Mouse (Mus musculus): ENCODE measurements around the gene Hhat. TPM values are rescaled to one million over a fixed set of nuclear protein-coding genes. Genes with fewer than 3 reads are reported as not detected.
A peak's percentile ranks its signal among the peaks of the same experiment; 100 is the strongest.

Hhat gene
- polyA plus RNA-seq, 1 experiment from 2014 or later, result 3.5 TPM

- 0 out of 2 replicates have a peak overlapping the region, but pooled peaks have one; percentile 14 for H3K27ac ChIP-seq (replicated peaks)
- H3K4me1 ChIP-seq (replicated peaks), result peaks cover 3% of the 10 kb centered on the region
- H3K36me3 ChIP-seq, result no peaks in the 10 kb centered on the region
- WGBS, result 50% methylated on average over 10 of the region's 10 CpGs
- H3K4me2 ChIP-seq, result no peak overlapping the region
- H3K9me3 ChIP-seq, result no peaks in the 10 kb centered on the region
- no peak overlapping the region for H3K4me3 ChIP-seq
- H3K9ac ChIP-seq, result no peak overlapping the region
- ATAC-seq (ENCODE audit: low FRiP score, low read depth), result no peak
- H3K27me3 ChIP-seq, result no peaks in the 10 kb centered on the region
Observed at GRCm38 (mm10) chr1:192720156-192720555, 50.9 kb downstream of the Hhat start.

DNA sequence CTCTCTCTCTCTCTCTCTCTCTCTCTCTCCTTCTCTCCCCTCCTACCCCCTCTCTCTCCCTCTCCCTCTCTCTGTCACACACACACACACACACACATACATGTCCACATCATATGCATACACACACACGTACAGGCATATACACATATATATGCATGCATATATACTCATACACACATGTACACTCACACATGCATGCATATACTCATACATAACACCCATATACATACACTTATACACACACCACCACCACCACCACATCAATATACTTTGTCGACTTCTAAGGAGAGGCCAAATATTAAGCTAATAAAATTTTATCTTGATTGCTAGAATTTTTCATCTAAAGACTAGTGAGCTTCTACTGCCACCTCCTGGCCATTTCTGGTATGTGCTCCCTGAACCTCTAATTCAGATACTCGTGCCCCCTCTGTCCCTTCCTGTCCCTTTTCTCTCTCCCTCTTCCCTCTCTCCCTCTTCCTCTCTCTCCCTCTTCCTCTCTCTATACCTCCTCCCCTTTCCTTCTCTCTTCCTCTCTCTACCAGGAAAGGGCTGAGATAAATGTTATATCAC is 59.2 kb downstream of the Hhat start:
- no peak overlapping the region for H3K9ac ChIP-seq
- no peaks in the 10 kb centered on the region for H3K4me1 ChIP-seq (replicated peaks)
- no peak overlapping the region for H3K4me3 ChIP-seq
- H3K4me2 ChIP-seq, result no peak overlapping the region
- no peaks in the 10 kb centered on the region for H3K9me3 ChIP-seq
- WGBS, result 33% methylated on average over 3 of the region's 3 CpGs
- ATAC-seq (ENCODE audit: low FRiP score, low read depth), result no peak
- no peaks in the 10 kb centered on the region for H3K27me3 ChIP-seq
- no peak overlapping the region for H3K27ac ChIP-seq (replicated peaks)
- no peaks in the 10 kb centered on the region for H3K36me3 ChIP-seq

DNA sequence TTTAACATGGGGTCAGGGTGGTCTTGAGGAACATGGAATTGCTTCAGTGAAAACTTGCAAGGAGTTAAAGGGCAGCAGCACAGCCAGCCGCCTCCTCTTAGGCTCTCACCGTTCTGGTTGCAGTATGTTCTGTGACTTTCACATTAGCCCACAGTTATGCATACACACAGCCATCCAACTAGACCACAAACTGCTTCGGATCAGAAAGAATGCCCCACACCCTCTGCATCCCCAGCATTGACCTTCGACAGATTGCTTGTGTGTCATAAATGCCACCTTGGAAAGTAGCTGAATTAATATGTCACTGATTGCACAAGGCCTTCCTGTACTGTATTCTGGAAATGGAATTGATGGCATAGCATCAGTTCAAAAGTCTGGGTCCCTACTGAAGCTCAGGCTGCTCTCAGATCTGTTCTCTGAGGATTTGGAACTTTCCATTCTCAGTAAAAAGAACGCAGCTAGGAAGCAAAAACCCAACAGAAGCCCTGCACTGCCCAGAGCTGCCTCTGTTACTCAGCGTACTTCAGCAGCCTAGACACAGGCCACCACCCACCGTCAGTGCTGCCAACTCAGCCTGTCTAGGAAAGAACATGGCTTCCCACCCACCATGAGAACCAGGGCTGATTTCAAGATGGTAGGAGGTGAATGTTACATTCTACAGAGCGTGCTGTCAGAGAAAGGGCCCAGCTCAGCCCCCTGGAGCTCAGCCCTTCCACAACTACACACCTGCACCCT is 70.5 kb downstream of the Hhat start:
- Histone ChIP-seq H3K27ac (replicated peaks) (no peak overlapping the region), H3K4me3 (no peak overlapping the region), H3K4me1 (replicated peaks) (no peaks in the 10 kb centered on the region; the same call in 1 of the 2 replicates), H3K9ac (no peak overlapping the region), H3K27me3 (no peaks in the 10 kb centered on the region), H3K36me3 (no peaks in the 10 kb centered on the region), H3K4me2 (no peak overlapping the region), H3K9me3 (no peaks in the 10 kb centered on the region)
- no peak for ATAC-seq (ENCODE audit: low FRiP score, low read depth)
- 87% methylated on average over 8 of the region's 8 CpGs for WGBS

DNA sequence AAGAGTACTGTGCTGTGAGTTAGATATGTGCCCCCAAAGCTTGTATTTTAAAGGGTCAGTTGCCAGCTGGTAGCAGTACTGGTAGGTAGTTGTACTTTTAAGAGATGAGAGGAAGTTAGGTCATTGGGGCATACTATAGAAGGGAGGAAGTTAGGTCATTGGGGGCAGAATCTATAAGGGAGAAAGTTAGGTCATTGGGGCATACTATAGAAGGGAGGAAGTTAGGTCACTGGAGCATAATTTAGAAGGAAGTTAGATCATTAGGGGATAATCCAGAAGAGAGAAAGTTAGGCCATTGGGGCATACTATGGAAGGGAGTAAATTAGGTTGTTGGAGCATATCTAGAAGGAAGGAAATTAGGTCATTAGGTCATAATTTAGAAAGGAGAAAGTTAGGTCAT is 71.9 kb downstream of the Hhat start:
- Histone ChIP-seq H3K27me3 (no peaks in the 10 kb centered on the region), H3K4me2 (no peak overlapping the region), H3K36me3 (no peaks in the 10 kb centered on the region), H3K4me3 (no peak overlapping the region), H3K4me1 (replicated peaks) (no peaks in the 10 kb centered on the region; the same call in 1 of the 2 replicates), H3K9me3 (no peaks in the 10 kb centered on the region), H3K9ac (no peak overlapping the region), H3K27ac (replicated peaks) (no peak overlapping the region)
- ATAC-seq (ENCODE audit: low FRiP score, low read depth), result no peak

DNA sequence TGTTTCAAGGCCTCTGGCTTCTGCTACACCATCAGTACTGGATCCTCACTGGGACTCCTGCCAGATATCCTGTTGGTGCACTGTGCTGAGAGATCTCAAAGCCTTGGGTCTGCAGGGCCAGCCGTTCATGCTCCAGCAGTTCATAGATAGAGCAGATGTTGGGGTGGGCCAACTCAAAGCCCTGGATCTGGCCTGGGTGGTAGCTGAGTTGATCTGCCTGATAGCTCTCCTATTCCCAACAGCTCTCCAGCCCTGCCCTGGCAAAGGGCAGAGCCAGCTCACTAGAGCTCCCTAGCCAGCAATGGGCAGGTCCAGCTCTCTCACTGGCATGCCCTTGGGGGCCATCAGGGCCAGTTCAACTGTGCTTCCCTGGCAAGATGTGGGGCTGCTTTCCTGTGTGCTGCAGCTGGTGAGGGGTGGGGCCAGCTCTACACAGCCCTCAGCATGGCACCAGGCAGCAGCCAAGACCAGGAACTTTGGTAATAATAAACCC is 74.6 kb downstream of the Hhat start:
- WGBS, result 44% methylated on average over 1 of the region's 1 CpGs

GRCm38 (mm10) chr1:192693644-192694043 is 77.4 kb downstream of the Hhat start:
- no peaks in the 10 kb centered on the region for H3K9me3 ChIP-seq
- no peak for ATAC-seq (ENCODE audit: low FRiP score, low read depth)
- no peaks in the 10 kb centered on the region for H3K36me3 ChIP-seq
- no peaks in the 10 kb centered on the region; the same call in 1 of the 2 replicates for H3K4me1 ChIP-seq (replicated peaks)
- 94% methylated on average over 10 of the region's 10 CpGs for WGBS
- H3K27me3 ChIP-seq, result no peaks in the 10 kb centered on the region
- no peak overlapping the region for H3K4me2 ChIP-seq
- H3K4me3 ChIP-seq, result no peak overlapping the region
- no peak overlapping the region for H3K9ac ChIP-seq
- H3K27ac ChIP-seq (replicated peaks), result no peak overlapping the region

More for the DNA sequence above, 74.6 kb downstream of the Hhat start:
- Histone ChIP-seq H3K4me2 (no peak overlapping the region), H3K9ac (no peak overlapping the region), H3K36me3 (no peaks in the 10 kb centered on the region), H3K4me3 (no peak overlapping the region), H3K4me1 (replicated peaks) (no peaks in the 10 kb centered on the region; the same call in 1 of the 2 replicates), H3K27me3 (no peaks in the 10 kb centered on the region), H3K9me3 (no peaks in the 10 kb centered on the region), H3K27ac (replicated peaks) (no peak overlapping the region)
- ATAC-seq (ENCODE audit: low FRiP score, low read depth), result peak; percentile 81; the same call in 1 of the 2 replicates

DNA sequence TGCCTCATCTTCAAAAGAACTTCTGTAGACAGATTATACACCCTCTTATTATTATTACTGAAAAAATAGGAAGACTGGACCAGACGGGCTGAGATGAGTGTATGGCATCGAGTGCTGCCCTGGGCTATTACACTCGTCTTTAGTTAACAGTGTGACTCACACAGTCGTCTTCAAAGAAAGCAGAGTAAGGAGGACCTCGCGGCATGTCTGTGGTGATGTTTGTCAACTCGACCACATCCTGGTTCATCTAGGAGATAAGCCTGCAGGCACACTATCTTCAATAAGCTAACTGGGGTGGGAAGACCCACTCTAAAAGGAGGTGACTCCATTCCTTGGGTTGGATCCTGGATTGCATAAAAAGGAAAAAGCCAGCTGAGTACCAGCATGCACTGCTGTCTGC is 78.0 kb downstream of the Hhat start:
- H3K27me3 ChIP-seq, result no peaks in the 10 kb centered on the region
- ATAC-seq (ENCODE audit: low FRiP score, low read depth), result no peak
- H3K4me2 ChIP-seq, result no peak overlapping the region
- no peak overlapping the region for H3K4me3 ChIP-seq
- 89% methylated on average over 7 of the region's 7 CpGs for WGBS
- no peak overlapping the region for H3K27ac ChIP-seq (replicated peaks)
- H3K4me1 ChIP-seq (replicated peaks), result no peaks in the 10 kb centered on the region; the same call in 1 of the 2 replicates
- H3K9ac ChIP-seq, result no peak overlapping the region
- no peaks in the 10 kb centered on the region for H3K36me3 ChIP-seq
- no peaks in the 10 kb centered on the region for H3K9me3 ChIP-seq

GRCm38 (mm10) chr1:192682219-192682951 is 88.6 kb downstream of the Hhat start:
- peak overlapping the region; percentile 68 for H3K27ac ChIP-seq (replicated peaks)
- no peak for ATAC-seq (ENCODE audit: low FRiP score, low read depth)
- H3K4me3 ChIP-seq, result no peak overlapping the region
- H3K9ac ChIP-seq, result no peak overlapping the region
- no peaks in the 10 kb centered on the region for H3K27me3 ChIP-seq
- WGBS, result 44% methylated on average over 4 of the region's 4 CpGs
- H3K9me3 ChIP-seq, result no peaks in the 10 kb centered on the region
- H3K4me1 ChIP-seq (replicated peaks), result peaks cover 15% of the 10 kb centered on the region
- H3K36me3 ChIP-seq, result no peaks in the 10 kb centered on the region
- H3K4me2 ChIP-seq, result no peak overlapping the region

GRCm38 (mm10) chr1:192677236-192677635 is 93.8 kb downstream of the Hhat start:
- no peaks in the 10 kb centered on the region for H3K36me3 ChIP-seq
- 75% methylated on average over 5 of the region's 5 CpGs for whole genome bisulfite sequencing
- H3K4me2 ChIP-seq, result no peak overlapping the region
- H3K27ac ChIP-seq (replicated peaks), result no peak overlapping the region
- no peaks in the 10 kb centered on the region for H3K27me3 ChIP-seq
- no peak overlapping the region for H3K4me3 ChIP-seq
- H3K9ac ChIP-seq, result no peak overlapping the region
- H3K4me1 ChIP-seq (replicated peaks), result peaks cover 5% of the 10 kb centered on the region
- no peak for ATAC-seq (ENCODE audit: low FRiP score, low read depth)
- H3K9me3 ChIP-seq, result no peaks in the 10 kb centered on the region

DNA sequence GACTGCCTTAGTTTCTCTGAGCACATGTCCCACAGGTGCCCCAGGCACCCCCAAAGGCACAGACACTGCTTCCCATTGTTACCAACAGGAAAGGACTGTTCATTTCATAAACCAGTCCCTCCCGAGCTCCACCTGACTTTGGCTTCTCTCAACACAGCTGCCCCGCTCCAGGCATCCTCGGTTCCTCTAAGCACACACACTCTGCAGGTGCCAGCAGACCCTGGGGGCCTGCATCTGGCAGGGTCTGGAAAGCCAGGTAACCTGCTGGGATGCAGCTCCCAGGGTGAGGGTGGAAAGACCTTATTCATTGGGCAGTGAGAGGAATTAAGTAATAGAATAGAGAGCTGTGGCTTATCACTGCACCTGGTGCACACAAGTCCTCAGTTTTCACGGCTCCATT is 107.4 kb downstream of the Hhat start:
- Histone ChIP-seq H3K27me3 (no peaks in the 10 kb centered on the region), H3K4me1 (replicated peaks) (no peaks in the 10 kb centered on the region), H3K9ac (no peak overlapping the region), H3K9me3 (no peaks in the 10 kb centered on the region), H3K4me2 (no peak overlapping the region), H3K4me3 (no peak overlapping the region), H3K27ac (replicated peaks) (no peak overlapping the region), H3K36me3 (no peaks in the 10 kb centered on the region)
- 67% methylated on average over 4 of the region's 4 CpGs for WGBS
- no peak for ATAC-seq (ENCODE audit: low FRiP score, low read depth)

DNA sequence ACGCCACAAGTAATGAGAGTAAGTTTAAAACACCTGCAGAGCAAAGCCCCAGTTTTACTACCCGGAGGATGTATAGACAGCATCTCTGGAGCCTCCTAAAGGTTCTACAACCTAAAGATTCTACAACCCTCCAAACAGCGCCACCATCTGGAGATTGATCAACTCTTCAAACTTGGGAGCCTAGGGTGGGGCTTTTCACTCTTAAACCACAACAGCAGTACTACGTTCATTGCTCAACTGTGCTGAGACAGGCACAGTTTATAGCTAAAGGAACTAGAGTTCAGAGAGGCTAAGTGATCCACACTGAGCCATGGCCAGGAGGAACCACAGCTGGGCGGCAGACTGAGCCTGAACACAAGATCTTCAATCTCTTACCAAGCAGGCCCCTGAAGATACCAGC is 107.9 kb downstream of the Hhat start:
- Histone ChIP-seq H3K36me3 (no peaks in the 10 kb centered on the region), H3K9ac (no peak overlapping the region), H3K4me2 (no peak overlapping the region), H3K27me3 (no peaks in the 10 kb centered on the region), H3K9me3 (no peaks in the 10 kb centered on the region), H3K4me1 (replicated peaks) (no peaks in the 10 kb centered on the region), H3K4me3 (no peak overlapping the region), H3K27ac (replicated peaks) (no peak overlapping the region)
- ATAC-seq (ENCODE audit: low FRiP score, low read depth), result no peak
- WGBS, result 81% methylated on average over 5 of the region's 5 CpGs

DNA sequence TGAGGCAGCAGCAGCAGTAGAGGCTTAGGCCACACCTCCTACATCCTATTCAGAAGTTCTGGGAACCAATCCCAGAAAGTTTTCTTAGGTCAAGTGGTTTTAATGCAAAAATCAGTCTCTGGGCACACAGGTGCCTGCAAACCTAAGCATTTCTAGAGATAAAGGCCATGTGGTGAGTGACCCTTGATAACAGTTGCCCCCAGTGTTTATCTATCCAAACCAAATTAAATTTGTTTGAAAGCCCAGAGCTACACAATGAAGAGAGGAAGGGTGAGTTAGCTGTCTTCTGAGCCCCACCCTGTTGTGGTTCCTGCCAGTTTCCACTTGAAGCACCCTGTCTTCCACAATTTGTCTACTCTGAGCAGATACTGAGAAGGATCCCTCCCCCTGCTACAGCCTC is 109.4 kb downstream of the Hhat start:
- no peak overlapping the region for H3K4me2 ChIP-seq
- H3K9me3 ChIP-seq, result no peaks in the 10 kb centered on the region
- H3K36me3 ChIP-seq, result no peaks in the 10 kb centered on the region
- no peak overlapping the region for H3K4me3 ChIP-seq
- no peak for ATAC-seq (ENCODE audit: low FRiP score, low read depth)
- H3K27ac ChIP-seq (replicated peaks), result no peak overlapping the region
- H3K4me1 ChIP-seq (replicated peaks), result no peaks in the 10 kb centered on the region
- no peak overlapping the region for H3K9ac ChIP-seq
- no peaks in the 10 kb centered on the region for H3K27me3 ChIP-seq

Measured in hindbrain, embryonic 15.5 days (tissue).